Mouse (Mus musculus) neural tube, embryonic 14.5 days (tissue): ENCODE data around the gene Vmn1r107. TPM values are rescaled to one million over a fixed set of nuclear protein-coding genes. Genes with fewer than 3 reads are reported as not detected.
"Not testable (repeated sequence)": the region's sequence is repeated elsewhere in the genome, so short reads cannot be mapped to it uniquely, and the experiment has no call there.

Experiments
- ATAC-seq: fragments of 200-750 bp; cut with Nextera tagmentation; 2 replicates; pipeline ENCODE4 v1.8.0; 2017; ENCODE audit warnings: low read depth, mild to moderate bottlenecking, moderate TSS enrichment, moderate library complexity
- H3K27ac ChIP-seq: fragments of 300-500 bp; sonication (generic); 2 replicates; pipeline ENCODE4 v1.5.1; 2014; ENCODE audit warnings: low read depth, mild to moderate bottlenecking, control low read depth, low read length, moderate library complexity, mixed read lengths
- H3K27me3 ChIP-seq: fragments of 300-500 bp; sonication (generic); 2 replicates; pipeline ENCODE4 v1.6.1; 2014; ENCODE audit warnings: low read length; ENCODE audit not compliant: control insufficient read depth, insufficient read depth
- H3K36me3 ChIP-seq: fragments of 300-500 bp; sonication (generic); 2 replicates; pipeline ENCODE4 v1.6.1; 2014; ENCODE audit warnings: low read length, mixed read lengths; ENCODE audit not compliant: control insufficient read depth, insufficient read depth
- H3K4me1 ChIP-seq: fragments of 300-500 bp; sonication (generic); 2 replicates; pipeline ENCODE4 v1.6.1; 2014; ENCODE audit warnings: low read length; ENCODE audit not compliant: control insufficient read depth, insufficient read depth
- H3K4me2 ChIP-seq: fragments of 300-500 bp; sonication (generic); 2 replicates; pipeline ENCODE4 v1.6.1; 2014; ENCODE audit warnings: mild to moderate bottlenecking, low read depth, low read length, control low read depth
- H3K4me3 ChIP-seq: fragments of 300-500 bp; sonication (generic); 2 replicates; pipeline ENCODE4 v1.5.1; 2014; ENCODE audit warnings: low read depth, low read length, control low read depth, mixed read lengths
- H3K9ac ChIP-seq: fragments of 300-500 bp; sonication (generic); replicated peaks from 2 replicates; pipeline ENCODE4 v1.6.1; 2014; ENCODE audit warnings: low read depth, mild to moderate bottlenecking, control low read depth, low read length, mixed read lengths
- H3K9me3 ChIP-seq: fragments of 300-500 bp; sonication (generic); 2 replicates; pipeline ENCODE4 v1.6.1; 2016; ENCODE audit warnings: low read length; ENCODE audit not compliant: control insufficient read depth
- WGBS: fragments of 180-500 bp; shearing (Covaris S2); extraction: QIAGEN DNeasy Blood & Tissue Kit; methylation state at CpG from one replicate; pipeline ENCODE4 v1.1.7; 2014; 5-methylcytosine and 5-hydroxymethylcytosine counted together
- polyA plus RNA-seq: library from polyadenylated mRNA; unstranded; fragments of >200 nt; fragmentation: Nextera tagmentation; extraction: Ambion mirVana; gene quantifications from 2 replicates; pipeline ENCODE4 v1.2.1, GENCODE M21; 2014

The Vmn1r107 gene
- polyA plus RNA-seq: not detected in 2 replicates

DNA sequence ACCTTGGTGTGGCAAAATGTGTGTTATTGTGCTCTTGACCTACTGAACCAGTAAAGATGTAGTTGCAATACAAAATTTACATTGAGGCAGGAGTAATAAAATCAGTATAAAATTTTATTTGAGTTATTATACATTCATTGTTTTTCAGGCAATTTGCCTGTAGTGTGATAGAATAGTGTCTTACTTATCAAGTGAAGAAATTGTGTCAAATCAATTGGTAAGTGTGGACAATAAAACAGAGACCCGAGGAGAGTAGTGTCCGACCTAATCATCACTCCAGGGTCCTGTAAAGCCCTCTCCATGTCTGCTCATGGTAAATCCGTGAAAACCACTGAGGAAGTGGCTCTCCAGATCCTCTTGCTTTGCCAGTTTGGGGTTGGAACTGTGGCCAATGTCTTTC, at the start of gene Vmn1r107:
TSS of gene Vmn1r107 (plus strand) at position 301 of the 400 bp plus-strand sequence.
- not testable (repeated sequence) for H3K9me3 ChIP-seq, H3K36me3 ChIP-seq, ATAC-seq, H3K27me3 ChIP-seq, H3K4me1 ChIP-seq, H3K9ac ChIP-seq, H3K4me3 ChIP-seq, H3K27ac ChIP-seq, H3K4me2 ChIP-seq
- no CpG with 5 or more reads among the region's 3 CpGs for WGBS

GRCm38 (mm10) chr7:20703116-20703515, 34.4 kb downstream of the Vmn1r107 start, which contains the start of gene Vmn1r111:
Gene Vmn1r111 (minus strand): TSS chr7:20703216.
- no CpG with 5 or more reads among the region's 2 CpGs for WGBS
- not testable (repeated sequence) for H3K27ac ChIP-seq, H3K4me3 ChIP-seq, H3K4me2 ChIP-seq, H3K9ac ChIP-seq, H3K27me3 ChIP-seq, H3K9me3 ChIP-seq, H3K4me1 ChIP-seq, ATAC-seq, H3K36me3 ChIP-seq

Other genes with a start within 250 kb of the Vmn1r107 start
- gene Vmn1r101, start 226.3 kb upstream of the Vmn1r107 start, polyA plus RNA-seq: not detected in 2 replicates
- gene Gm10670, start 194.0 kb upstream of the Vmn1r107 start, polyA plus RNA-seq: not detected in 2 replicates
- gene Vmn1r103, start 158.4 kb upstream of the Vmn1r107 start, polyA plus RNA-seq: not detected in 2 replicates
- not detected in 2 replicates for gene Vmn1r104, start 135.1 kb upstream of the Vmn1r107 start, polyA plus RNA-seq
- not detected in 2 replicates for gene Gm5726, start 123.2 kb upstream of the Vmn1r107 start, polyA plus RNA-seq
- not detected in 2 replicates for gene Gm4141, start 92.7 kb upstream of the Vmn1r107 start, polyA plus RNA-seq
- not detected in 2 replicates for gene Gm4513, start 69.9 kb upstream of the Vmn1r107 start, polyA plus RNA-seq
- not detected in 2 replicates for gene Vmn1r111, start 34.3 kb downstream of the Vmn1r107 start, polyA plus RNA-seq
- gene Gm10668, start 61.7 kb downstream of the Vmn1r107 start, polyA plus RNA-seq: not detected in 2 replicates
- gene Vmn1r112, start 102.3 kb downstream of the Vmn1r107 start, polyA plus RNA-seq: not detected in 2 replicates
- not detected in 2 replicates for gene Vmn1r113, start 118.4 kb downstream of the Vmn1r107 start, polyA plus RNA-seq
- gene Vmn1r114, start 143.3 kb downstream of the Vmn1r107 start, polyA plus RNA-seq: not detected in 2 replicates
- not detected in 2 replicates for gene Vmn1r115, start 176.1 kb downstream of the Vmn1r107 start, polyA plus RNA-seq
- not detected in 2 replicates for gene Vmn1r116, start 203.3 kb downstream of the Vmn1r107 start, polyA plus RNA-seq
- gene Vmn1r117, start 215.2 kb downstream of the Vmn1r107 start, polyA plus RNA-seq: not detected in 2 replicates
- gene Vmn1r118, start 243.4 kb downstream of the Vmn1r107 start, polyA plus RNA-seq: not detected in 2 replicates